Mouse (Mus musculus) olfactory bulb, adult 2 months (tissue): ENCODE measurements around the gene Palld.

Experiments
- CTCF ChIP-seq: fragments of 200-500 bp; IDR thresholded peaks from 2 replicates; pipeline ENCODE4 v1.5.1; 2012; ENCODE audit warnings: low read depth, mild to moderate bottlenecking, low read length, moderate library complexity; ENCODE audit not compliant: insufficient read depth
- POLR2A ChIP-seq: fragments of 200-500 bp; IDR thresholded peaks from 2 replicates; pipeline ENCODE4 v1.6.1; 2012; ENCODE audit warnings: mild to moderate bottlenecking, low read depth, low read length, moderate library complexity; ENCODE audit not compliant: insufficient read depth

GRCm38 (mm10) chr8:61913957-61914356 lies 11.5 kb upstream of the Palld start:
- TF ChIP-seq CTCF = no peak
- TF ChIP-seq POLR2A = no peak
